Mouse (Mus musculus) mesoderm, embryonic 11.5 days (tissue): ENCODE results near the gene Lrrc73.

Source experiments
- DNase-seq: peaks from one replicate; pipeline ENCODE4 v3.0.0-alpha.2; 2012; ENCODE audit warnings: low read depth, low spot score

Gene Lrrc73

DNA sequence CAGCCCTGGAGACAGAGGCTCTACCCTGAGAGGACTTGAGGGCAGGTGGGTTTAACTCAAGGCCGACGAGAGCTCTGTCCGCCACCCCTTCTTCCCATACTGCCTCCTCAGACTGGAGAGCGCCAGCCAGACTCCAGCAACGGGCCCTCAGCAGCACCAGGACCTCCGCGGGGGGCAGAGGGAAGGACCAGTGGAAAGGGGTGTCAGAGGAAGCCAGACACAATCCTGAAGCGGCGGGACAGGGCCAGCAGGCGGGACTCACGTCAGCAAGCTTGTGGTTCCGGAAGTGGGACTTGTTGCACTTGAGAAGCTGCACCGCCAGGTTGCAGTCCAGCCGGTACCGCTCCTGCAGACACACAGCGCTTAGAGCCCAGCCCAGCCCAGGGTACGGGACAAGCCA, 6.3 kb downstream of the Lrrc73 start:
- no peak for DNase-seq

DNA sequence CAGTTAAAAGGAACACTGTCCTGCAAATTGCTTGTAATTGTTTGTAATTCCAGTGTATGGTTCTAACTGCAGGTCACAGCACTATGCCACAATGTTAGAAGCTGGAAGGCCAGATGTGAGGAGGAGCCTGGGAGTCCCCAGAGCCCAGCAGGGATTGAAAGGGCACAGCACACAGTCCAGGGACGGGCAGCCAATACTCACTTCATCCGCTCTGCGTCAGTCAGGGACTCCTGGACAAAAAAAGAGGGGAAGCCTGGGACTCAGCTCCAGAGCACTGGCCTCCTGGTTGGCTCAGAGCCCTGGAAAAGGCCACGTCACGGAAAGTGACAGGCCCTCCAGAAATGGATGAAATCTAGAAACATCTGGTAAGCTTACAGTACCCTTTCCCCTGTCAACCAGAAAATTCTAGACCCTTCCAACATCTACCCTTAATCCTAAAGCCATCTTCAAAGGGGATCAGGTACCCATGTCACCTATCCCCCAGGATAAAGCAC, 8.9 kb downstream of the Lrrc73 start:
- no peak for DNase-seq

DNA sequence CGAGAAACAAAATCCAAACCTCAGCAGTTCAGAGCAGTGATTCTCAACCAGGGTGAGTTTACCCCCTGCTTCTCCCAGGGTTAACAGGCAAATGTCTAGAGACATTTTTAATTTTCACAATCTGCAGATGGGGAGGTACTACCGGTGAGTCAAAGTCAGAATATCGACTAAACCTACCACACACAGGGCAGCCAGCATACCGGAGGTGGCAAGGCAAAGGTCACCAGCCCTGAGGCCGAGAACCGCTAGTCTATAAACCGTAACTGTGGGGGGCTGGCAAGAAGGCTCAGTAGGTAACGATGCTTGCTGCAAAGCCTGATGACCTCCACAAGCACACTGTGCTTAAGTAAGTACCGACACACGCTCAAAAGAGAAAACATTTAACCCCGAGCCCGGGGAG, 12.2 kb downstream of the Lrrc73 start:
- no peak for DNase-seq

DNA sequence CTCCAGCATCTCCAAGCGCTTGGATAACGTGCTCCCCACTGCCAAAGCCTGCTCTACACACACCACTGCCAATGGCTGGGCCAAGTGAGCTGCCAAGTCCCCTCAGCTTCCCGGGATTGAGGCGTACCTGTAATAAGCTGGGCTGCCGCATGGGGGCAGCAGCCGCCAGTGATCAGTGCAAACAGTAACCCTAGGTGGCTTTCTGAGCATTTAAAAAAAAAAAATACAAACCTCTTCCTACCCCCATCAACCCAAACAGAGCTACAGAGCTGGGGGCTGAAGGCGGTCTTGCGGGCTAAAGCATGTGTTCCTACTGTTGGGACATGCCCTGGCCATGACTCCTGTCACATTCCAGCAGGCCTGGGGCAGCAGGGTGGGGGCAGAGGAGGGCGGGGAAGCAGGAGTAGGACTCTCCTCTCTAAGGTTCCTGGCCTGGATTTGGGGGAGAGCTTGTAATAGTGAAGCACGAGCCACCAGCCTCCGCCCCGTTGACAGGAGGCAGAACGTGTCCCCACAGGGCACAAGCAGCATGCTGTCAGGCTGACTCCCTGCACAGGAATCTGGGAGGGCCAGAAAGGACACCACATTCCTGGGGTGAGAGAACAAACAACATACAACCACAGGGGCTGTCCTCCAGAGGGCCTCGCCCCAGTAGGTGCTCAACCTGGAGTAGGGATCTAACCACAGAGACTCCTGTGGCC, 12.7 kb downstream of the Lrrc73 start:
- peak; percentile 75 for DNase-seq

DNA sequence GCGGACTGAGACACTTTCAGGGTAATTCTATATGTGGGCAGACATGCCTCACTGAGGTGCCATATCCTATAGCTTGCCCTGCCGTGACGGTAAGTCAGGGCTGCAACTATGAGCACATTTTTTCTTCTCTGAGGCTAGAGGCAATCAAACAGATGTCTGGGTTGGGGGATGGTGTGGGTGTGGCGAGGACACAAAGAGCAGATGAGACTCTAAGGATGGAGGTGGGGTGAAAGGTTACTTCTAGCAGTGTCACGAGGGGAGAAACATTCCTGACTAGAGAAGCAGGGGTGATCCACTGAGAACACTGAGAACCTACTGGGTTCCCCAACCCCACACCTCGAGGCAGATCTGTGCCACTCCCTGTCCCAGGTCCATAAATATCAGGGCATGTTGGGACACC, 13.7 kb downstream of the Lrrc73 start:
- DNase-seq = no peak

DNA sequence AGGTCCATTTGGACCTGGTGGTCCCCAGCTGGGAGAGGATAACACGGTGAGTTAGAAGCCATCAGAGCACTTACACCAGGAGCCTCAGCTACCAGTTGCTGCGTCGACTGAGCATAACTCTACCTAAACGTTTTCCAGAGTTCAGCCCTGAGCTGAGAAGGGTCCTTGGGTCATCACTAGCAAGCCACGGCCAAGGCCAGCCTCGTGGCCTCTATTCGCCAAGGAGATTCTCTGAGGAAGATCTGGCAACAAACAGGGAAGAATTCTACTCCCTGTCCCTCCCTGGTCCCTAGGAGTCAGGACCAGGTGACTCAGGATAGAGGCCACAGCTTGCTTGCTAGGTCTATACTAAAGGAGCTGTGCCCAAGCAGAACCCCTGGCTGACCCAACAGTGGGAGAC, 14.2 kb downstream of the Lrrc73 start:
- no peak for DNase-seq

DNA sequence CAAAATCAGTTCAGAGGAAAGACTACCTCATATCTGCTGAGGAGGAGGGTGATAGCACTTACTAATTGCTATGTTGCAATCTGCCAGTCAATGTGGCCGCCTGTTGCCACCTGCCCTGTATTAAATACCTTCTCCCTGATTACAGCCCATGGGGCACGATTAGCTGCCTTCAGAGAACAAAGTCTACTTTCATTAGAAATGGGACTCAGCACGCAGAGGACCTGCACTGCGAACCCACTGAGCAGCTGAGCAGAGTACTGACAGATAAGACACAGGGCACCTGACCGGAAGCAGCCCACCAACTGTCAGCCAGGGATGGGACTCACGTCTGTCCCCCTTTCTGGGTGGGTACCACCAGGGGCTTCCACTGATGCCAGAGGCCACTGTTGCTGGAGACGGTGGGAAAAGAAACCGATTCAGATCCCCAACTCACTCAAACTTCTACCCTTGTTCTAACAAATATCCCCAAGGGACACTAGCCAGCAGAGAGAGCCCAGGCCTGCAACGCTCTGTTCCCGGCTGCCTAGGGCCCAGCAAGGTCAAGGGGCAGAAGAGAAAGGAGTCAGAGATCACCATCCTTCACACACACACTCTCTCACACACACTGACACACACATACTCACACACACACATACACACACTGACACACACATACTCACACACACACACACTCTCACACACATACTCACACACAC, 14.8 kb downstream of the Lrrc73 start:
- DNase-seq = no peak

DNA sequence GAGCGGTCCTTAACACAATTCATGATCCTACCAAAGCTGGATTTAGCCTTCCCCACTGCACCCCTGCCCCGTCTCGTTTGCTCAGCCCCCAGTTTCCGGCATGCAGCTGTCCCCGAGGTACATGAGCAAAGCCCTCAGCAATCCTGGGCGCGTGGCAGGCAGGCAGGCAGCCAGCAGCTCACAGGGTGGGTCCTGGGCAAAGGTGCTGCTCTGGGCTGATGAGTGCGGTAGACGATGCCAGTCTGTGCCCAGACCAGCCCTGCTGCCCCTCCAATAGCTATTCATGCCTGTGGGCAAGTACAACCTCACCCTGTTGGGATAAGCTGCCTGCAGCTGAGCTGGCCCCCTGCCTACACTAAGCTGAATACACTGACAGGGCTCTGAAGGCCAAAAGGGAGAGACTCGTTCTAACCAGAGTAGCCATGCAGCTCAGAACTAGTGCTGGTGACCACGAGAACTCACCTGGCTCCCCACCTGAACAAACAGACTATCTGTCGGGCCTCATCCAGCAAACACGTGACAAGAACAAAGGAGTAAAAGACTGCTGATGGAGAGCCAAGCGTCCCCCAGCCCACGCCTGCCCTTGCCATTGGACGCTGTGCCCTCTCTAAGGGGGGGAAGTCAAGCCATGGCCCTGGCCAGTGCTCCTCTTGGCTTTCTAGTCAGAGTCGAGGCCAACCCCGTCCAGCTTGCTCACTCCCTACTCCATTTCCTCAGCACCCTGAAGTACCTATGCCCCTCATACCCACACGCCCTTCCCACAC, 16.6 kb downstream of the Lrrc73 start:
- DNase-seq = no peak

DNA sequence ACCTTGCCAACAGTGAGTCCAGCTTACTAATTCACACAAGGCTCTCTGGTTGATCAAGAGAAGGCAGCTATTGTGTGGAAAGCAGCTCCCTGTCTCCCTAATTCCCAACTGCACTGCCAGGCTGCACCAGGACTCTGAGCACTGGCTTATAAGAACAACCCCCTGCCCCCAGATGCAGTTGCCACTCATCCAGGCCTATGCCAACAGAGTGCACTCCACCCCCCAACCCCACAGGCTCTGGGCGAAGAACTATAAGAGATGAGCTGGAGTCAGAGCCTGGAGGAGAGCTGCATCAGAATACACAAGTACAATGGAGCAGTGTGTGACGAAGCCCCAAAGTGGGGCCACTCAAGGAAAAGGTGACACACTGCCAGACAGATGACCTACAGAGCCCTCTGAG, 18.7 kb downstream of the Lrrc73 start:
- DNase-seq = no peak

DNA sequence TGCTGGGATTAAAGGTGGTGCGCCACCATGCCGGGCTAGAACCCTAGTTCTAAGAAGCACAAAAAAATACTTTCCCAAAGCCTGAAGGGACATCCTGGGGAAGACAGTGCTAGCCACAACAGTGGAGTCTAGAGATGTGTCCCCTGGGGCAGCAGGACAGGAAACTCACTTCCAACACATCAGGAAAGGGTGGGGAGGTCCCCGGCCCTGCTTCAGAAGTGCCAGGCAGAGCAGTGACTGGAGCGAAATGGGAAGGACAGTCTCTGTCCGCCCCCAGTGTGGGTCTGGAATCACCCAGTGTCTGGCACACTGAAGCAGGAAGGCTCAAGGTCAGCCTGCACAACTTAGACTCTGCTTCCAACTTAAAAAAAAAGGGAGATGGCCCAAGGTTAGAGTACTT, 19.3 kb downstream of the Lrrc73 start:
- DNase-seq = no peak

DNA sequence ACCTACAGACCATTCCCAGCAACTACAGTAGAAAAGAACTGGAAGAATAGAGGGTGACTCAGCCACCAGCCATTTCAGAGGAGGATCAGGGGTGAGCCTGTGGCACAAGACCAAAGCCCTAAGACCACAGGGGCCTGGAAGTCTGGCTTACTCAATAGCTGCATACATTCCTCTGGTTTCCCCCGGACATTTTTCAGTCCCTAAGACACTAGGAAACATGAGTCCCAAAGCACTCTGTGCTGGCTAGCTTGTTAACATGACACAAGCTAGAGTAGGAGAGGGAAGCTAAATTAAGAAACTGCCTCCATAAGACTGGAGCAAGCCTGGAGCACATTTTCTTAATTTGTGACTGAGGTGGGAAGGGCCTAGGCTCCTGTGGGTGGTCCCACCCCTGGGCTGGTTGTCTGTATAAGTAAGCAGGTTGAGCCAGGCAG, 20.5 kb downstream of the Lrrc73 start:
- DNase-seq = no peak

DNA sequence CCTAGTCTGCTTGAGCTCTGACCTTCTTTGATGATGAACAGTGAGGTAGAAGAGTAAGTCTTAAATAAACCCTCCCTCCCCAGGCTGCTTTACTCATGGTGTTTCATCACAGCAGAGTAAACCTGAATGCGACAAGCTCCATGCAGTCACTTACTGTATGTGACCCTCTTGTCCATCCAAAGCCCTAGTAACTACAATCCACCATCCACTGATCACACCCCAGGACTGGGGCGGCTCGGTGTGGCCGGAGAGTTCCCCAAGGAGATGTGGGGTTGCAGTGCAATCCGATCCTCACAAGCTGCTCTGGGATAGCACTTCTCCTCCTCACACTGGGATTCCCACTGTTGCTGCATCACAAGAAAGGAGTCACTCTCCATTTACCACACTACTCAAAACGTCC, 21.1 kb downstream of the Lrrc73 start:
- DNase-seq = no peak

DNA sequence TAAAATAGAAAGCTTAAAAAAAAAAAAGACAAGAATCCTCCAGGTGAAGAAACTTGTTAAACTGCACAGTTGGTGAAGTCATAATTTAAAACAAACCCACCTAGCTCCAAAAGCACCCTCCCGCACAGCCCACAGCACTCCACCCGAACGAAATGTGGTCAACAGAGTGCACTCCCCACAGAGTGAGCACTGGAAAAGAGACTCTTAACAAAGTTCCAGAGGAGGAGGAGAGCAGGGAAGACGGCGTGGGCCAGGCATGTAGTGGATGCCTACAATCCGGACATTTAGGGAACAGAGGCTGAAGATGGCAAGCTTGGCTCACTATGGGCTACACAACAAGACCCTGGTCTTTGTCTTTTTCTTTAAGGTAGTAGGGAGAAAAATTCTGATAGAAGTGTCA, 21.7 kb downstream of the Lrrc73 start:
- DNase-seq = no peak

DNA sequence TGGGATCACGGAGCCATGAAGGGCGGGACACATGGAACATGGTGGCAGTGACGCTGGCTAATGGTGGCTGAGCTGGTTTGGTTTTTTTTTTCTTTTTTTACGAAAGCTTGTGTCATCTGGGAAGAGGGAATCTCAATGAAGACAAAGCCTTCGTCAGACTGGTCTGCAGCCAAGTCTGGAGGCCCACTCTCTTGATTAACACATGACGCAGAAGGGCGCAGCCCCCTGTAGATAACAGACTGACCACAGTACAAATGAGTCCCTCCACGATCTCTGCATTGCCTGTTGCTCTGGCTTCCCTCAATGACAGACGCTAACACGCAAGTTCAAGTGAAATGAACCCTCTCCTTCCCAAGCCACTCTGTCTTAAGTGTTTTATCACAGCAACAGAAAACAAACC, 22.2 kb downstream of the Lrrc73 start:
- no peak for DNase-seq

DNA sequence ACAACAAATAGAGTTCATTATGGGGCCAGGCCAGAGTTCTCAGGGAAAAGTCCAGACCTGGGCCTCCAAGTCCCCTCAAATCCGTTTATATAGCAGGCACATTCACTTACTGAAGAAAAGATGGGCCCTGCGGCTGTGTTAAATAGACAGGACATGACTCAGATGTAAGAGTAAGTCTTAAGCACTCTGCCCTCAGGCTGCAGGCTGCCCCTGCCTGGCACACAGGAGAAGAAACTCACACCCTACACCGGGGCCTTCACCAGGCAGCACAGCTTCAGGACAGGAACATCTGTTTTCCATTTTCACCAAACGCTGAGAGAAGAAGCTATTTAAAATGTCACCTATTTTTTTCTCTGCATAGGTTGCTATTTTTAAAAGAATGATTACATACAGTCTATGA, 24.3 kb downstream of the Lrrc73 start:
- no peak for DNase-seq

DNA sequence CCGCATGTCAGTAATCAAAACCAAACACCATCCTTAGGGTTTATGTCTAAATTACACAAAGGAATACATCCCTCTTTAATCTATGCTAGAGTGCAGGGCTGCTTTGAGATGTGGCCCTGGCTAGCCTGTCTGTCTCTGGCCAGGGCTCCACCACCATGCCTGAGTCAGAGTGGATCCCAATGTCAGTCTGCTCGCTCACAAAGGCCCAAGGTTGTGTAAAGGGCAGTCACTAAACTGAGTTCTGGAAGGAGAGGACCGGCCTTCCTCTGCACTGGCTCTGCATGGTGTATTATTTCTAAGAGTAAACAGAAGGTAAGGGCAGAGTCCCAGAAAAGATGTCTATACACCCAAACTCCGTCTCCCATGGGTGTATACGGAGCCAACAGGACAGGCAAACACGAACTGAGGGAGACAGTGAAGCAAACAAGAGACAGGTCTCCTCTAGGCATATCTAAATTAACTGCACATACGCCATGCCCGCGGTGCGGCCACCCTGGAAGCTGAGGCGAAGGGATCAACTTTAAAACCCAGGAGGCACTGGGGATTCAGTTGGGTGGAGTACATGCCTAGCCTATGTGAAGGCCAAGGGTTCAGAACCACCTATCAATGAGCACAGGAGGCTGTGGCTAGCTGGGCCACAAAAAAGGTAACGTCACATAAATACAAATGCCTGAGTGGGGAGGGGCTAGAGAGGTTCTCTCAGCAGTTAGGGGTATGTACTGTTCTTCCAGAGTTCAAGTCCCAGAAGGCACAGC, 24.9 kb downstream of the Lrrc73 start:
- no peak for DNase-seq

DNA sequence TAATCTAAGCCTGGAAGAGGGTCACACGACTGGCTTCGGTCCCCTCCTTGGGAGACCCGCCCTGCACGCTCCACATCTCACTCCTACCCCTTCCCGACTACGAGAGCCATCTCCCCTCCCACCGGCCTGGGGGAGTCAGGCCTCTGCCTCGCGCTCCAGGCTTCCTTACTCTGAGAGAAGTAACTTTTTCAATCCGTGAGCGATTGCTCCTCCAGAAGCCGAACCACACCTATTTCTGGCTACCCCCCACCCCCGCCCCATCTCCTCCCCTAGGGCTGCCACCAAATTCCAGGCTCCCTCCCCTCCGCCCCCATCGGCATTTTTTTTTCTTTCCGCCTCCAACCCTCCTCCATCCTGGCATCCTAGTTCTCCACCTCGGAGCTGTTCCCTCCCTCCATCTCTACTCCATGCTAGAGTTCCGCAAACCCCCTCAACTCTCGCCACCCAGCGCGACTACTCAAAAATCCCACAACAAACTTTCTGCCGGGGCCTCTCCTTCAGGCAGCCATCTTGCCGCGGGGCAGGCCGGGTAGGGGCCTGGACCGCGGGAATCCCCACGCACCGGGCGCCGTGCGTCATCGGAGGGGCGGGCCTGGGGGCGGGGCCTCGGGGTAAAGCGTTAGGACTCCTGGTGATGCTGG, 29.3 kb downstream of the Lrrc73 start, which contains the start of gene Tjap1:
Gene Tjap1, minus strand, starts transcription at position 544 of the 641 bp plus-strand sequence.
- DNase-seq = peak; percentile 88

DNA sequence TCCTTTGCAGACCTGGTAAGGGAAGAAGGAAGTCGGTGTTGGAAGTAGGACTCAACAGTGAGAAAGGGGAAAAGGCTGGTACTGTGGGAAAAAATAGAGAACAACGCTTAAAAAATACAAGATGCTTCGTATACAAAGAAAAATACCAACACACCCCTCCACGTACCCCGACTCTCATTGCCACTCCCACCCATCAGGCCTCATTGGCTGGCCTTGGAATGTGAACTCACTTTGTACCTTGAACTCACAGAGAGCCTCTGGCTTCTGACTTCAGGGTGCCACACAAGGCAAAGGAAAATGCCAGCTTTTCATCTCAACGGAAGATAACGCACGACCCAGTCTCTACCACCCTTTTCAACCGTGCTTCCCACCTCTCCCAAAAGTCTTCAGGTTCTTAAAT, 29.8 kb downstream of the Lrrc73 start:
- DNase-seq = no peak

DNA sequence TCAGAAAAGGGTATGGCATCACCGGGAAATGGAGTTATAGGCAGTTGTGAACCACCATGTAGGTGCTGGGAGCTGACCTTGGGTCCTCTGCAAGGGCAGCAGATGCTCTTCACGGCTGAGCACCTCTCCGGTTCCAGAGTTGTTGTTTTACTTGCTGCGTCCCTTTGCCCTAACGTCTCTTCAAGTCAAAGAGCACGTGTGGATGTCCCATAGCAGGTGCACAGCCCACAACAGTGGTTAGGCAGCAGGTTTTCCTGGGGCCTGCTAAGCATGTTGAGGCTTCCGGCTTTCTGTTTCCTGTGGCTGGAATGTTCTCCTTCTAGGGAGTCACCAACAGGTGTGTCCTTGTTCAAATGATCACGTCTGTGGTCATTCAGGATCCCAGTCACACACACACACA, 30.6 kb downstream of the Lrrc73 start:
- no peak for DNase-seq

DNA sequence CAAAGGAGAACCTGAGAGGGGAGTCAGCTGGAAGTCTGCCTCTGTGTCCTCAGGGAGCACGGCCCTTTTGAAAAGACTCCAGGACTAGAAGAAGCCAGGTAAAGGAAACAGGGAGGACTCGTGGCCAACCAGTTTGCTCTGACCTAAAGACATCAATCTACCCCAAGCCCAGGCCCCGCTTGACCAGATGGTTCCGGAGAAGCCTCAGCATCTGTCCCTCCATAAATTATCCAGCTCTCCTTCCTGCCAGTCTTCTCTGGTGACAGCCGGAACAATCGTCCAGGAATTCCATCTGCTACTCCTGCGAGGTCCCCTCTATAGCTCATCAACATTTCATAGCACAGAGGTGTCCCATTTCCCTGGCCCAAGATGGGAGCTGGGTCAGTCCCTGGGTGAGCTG, 31.3 kb downstream of the Lrrc73 start:
- DNase-seq = peak; percentile 68

DNA sequence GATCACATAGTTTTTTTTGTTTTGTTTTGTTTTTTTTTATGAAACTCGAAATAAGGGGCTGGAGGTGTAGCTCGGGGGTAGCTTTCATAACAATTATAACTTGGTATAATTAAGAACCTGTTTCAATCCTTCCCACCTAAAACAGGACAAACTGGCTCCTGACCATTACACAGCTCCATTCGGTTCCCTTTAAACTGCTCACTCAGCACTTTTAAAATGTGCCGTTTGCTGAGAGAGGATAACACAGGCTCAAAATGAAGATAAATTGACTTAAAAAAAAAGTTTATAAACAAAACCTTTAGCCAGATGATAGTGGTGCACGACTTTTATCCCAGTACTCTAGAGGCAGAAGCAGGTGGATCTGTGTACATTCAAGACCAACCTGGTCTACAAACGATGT, 32.1 kb downstream of the Lrrc73 start:
- DNase-seq = no peak
